Mouse (Mus musculus) heart, adult 11 months (tissue): ENCODE measurements around the gene Gm7929.
"Not testable (repeated sequence)": the region's sequence is repeated elsewhere in the genome, so short reads cannot be mapped to it uniquely, and the experiment has no call there.

ENCODE experiments used
- DNase-seq: peaks from one replicate; pipeline ENCODE4 v3.0.0; 2022

The Gm7929 gene

DNA sequence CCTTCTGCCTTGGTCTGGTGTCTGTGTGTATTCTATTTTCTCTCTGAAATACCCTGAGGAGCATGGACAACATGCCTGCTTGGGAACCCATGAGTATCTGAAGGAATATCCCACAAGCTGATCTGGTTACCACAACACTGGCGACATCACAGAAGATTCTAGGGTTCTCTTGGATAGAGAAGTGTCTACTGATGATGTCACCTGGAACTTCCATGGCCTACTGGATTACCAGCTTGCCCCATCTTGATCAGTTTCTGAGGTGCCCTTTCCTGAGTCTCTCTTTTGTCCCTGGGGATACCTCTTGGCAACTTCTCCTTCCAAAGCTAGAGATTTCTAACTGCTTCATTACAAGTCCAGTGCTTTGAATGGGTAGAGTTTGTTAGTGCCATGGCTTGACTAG is at the start of gene Gm7929:
Gene Gm7929 (minus strand): TSS at position 101 of the 400 bp plus-strand sequence.
- not testable (repeated sequence) for DNase-seq

DNA sequence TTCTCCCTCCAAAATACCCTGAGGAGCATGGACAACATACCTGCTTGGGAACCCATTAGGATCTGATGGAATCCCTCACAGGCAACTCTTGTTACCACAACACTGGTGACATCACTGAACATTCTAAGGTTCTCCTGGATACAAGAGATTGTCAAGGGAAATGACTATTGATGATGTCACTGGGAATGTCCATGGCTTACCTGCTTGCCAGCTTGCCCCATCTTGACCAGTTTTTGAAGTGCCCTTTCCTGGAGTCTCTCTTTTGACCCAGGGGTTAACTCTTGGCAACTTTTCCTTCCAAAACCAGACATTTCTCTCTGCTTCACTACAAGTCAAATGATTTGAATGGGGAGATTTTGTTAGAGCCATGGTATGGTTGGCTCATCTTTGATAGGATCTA is 21.9 kb upstream of the Gm7929 start, which contains the start of gene Gm47189:
Gene Gm47189 (minus strand): TSS at position 101 of the 400 bp plus-strand sequence.
- not testable (repeated sequence) for DNase-seq

DNA sequence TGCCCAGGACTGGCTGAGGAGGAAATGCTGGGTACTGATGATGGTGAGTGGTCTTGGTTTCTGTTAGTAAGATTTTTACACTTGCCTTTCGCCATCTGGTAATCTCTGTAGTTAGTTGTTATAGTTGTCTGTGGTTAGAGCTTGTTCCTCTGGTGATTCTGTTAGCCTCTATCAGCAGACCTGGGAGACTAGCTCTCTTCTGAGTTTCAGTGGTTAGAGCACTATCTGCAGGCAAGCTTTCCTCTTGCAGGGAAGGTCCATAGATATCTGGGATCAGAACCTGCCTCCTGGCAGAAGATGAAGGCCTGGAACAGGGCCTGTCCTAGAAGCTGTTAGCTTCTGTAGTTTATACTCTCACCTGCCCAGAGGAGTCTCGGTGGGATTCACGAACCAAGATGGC is 5.5 kb upstream of the Gm7929 start:
- peak; percentile 91 for DNase-seq

DNA sequence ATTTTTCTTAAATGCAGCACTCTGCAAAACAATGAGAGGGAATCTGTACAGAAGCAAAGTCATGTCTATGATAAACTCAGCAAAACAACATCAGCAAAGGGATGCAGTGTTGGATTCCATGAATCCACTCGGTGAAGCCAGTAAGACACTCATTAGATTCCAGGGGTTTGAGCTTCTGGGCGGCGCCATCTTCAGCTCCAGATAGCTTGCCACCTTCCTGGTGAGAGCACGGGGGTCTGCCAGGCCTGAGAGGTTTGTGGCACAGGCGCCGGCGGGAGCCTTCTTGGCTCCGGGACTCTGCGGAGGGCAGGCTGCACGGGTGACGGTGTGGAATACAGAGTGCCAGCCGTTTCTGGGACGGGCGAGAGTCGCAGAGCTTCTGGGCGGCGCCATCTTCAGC is 27.0 kb downstream of the Gm7929 start:
- DNase-seq = not testable (repeated sequence)

DNA sequence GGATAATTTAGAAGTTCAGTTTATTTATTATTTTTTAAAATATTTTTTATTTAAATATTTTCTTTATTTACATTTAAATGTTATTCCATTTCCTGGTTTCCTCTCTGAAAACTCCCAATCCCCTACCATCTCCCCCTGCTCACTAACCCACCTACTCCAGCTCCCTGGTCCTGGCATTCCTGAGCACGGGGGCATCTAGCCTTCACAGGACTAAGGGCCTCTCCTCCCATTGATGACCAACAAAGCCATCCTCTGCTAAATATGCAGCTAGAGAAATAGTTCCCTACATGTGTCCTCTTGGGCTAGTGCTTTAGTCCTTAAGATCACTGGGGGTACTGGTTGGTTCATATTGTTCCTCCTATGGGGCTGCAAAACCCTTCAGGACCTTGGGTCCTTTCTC is 33.2 kb downstream of the Gm7929 start:
- peak; percentile 90 for DNase-seq

DNA sequence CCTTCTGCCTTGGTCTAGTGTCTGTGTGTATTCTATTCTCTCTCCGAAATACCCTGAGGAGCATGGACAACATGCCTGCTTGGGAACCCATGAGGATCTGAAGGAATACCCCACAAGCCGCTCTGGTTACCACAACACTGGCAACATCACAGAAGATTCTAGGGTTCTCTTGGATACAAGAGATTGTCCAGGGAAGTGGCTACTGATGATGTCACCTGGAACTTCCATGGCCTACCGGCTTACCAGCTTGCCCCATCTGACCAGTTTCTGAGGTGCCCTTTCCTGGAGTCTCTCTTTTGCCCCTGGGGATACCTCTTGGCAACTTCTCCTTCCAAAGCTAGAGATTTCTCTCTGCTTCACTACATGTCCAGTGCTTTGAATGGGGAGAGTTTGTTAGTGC is 48.6 kb downstream of the Gm7929 start, which contains the start of gene Gm8068:
Gene Gm8068 (minus strand): TSS at position 101 of the 400 bp plus-strand sequence.
- DNase-seq = not testable (repeated sequence)
